Mouse (Mus musculus) limb, embryonic 14.5 days (tissue): ENCODE data around the gene Atat1. TPM values are rescaled to one million over a fixed set of nuclear protein-coding genes. Genes with fewer than 3 reads are reported as not detected.

Experiments used
- ATAC-seq: fragments of 200-750 bp; cut with Nextera tagmentation; 2 replicates; pipeline ENCODE4 v1.8.0; 2017; ENCODE audit warnings: low read depth, moderate number of reproducible peaks, moderate TSS enrichment; ENCODE audit not compliant: low FRiP score
- DNase-seq: peaks from one replicate; pipeline ENCODE4 v3.0.0-alpha.2; 2015; ENCODE audit warnings: low spot score
- H3K27ac ChIP-seq: fragments of 300-500 bp; sonication (generic); replicated peaks from 2 replicates; pipeline ENCODE4 v1.5.1; 2014; ENCODE audit warnings: low read depth, mild to moderate bottlenecking, low read length, moderate library complexity, mixed read lengths
- H3K27me3 ChIP-seq: fragments of 300-500 bp; sonication (generic); 2 replicates; pipeline ENCODE4 v1.6.1; 2014; ENCODE audit warnings: low read length, mixed read lengths; ENCODE audit not compliant: control insufficient read depth, insufficient read depth
- H3K36me3 ChIP-seq: fragments of 300-500 bp; sonication (generic); 2 replicates; pipeline ENCODE4 v1.6.1; 2014; ENCODE audit warnings: mild to moderate bottlenecking, low read length, moderate library complexity, mixed read lengths; ENCODE audit not compliant: control insufficient read depth, insufficient read depth
- H3K4me1 ChIP-seq: fragments of 300-500 bp; sonication (generic); 2 replicates; pipeline ENCODE4 v1.6.1; 2014; ENCODE audit warnings: antibody characterized with exemption, low read length, mixed read lengths; ENCODE audit not compliant: control insufficient read depth, insufficient read depth
- H3K4me2 ChIP-seq: fragments of 300-500 bp; sonication (generic); replicated peaks from 2 replicates; pipeline ENCODE4 v1.6.1; 2014; ENCODE audit warnings: low read depth, mild to moderate bottlenecking, low read length, moderate library complexity; ENCODE audit not compliant: severe bottlenecking
- H3K4me3 ChIP-seq: fragments of 300-500 bp; sonication (generic); replicated peaks from 2 replicates; pipeline ENCODE4 v1.5.1; 2014; ENCODE audit warnings: low read length
- H3K9ac ChIP-seq: fragments of 300-500 bp; sonication (generic); 2 replicates; pipeline ENCODE4 v1.6.1; 2014; ENCODE audit warnings: mild to moderate bottlenecking, low read depth, low read length, moderate library complexity; ENCODE audit not compliant: severe bottlenecking
- H3K9me3 ChIP-seq: fragments of 300-500 bp; sonication (generic); 2 replicates; pipeline ENCODE4 v1.6.1; 2016; ENCODE audit warnings: low read length; ENCODE audit not compliant: control insufficient read depth
- POLR2A ChIP-seq: fragments of 200-500 bp; IDR thresholded peaks from 2 replicates; pipeline ENCODE4 v1.8.0; 2012; ENCODE audit warnings: inconsistent platforms, mild to moderate bottlenecking, moderate library complexity, borderline replicate concordance; ENCODE audit not compliant: insufficient read depth, insufficient read length; ENCODE audit errors: extremely low read depth
- WGBS: fragments of 180-500 bp; shearing (Covaris S2); extraction: QIAGEN DNeasy Blood & Tissue Kit; methylation state at CpG from one replicate; pipeline ENCODE4 v1.1.7; 2014; 5-methylcytosine and 5-hydroxymethylcytosine counted together
- polyA plus RNA-seq, 2 experiments: library from polyadenylated mRNA; depleted of rRNA in 1 of 2; stranded (reverse) in 1 of 2; unstranded in 1 of 2; fragments of >200 nt; fragmentation: Nextera tagmentation in 1 of 2; extraction: Ambion mirVana in 1 of 2; gene quantifications; 2 replicates each; pipeline versions ENCODE4 v1.2.1 to v1.2.3; 2012 to 2014

Atat1 gene
- polyA plus RNA-seq, 2 experiments, result 68.7 to 157 TPM

- Histone ChIP-seq H3K36me3 (peaks cover 56% of the 10 kb centered on the region), H3K4me2 (no peak overlapping the region), H3K27ac (peak overlapping the region; percentile 26; the same call in 1 of the 2 replicates), H3K9me3 (no peaks in the 10 kb centered on the region), H3K4me1 (peaks cover 11% of the 10 kb centered on the region), H3K9ac (no peak overlapping the region), H3K4me3 (no peak overlapping the region), H3K27me3 (no peaks in the 10 kb centered on the region)
- TF ChIP-seq POLR2A, result no peak
- ATAC-seq (no peak), DNase-seq (peak; percentile 68)
- WGBS, result 74% methylated on average over 5 of the region's 5 CpGs
Observed at GRCm38 (mm10) chr17:35920862-35921562, 11.1 kb upstream of the Atat1 start.

GRCm38 (mm10) chr17:35920384-35920783 lies 10.5 kb upstream of the Atat1 start:
- Histone ChIP-seq H3K9me3 (no peaks in the 10 kb centered on the region), H3K9ac (no peak overlapping the region), H3K4me1 (peaks cover 14% of the 10 kb centered on the region), H3K27ac (peak overlapping the region; percentile 70), H3K36me3 (peaks cover 51% of the 10 kb centered on the region), H3K4me3 (no peak overlapping the region), H3K27me3 (no peaks in the 10 kb centered on the region), H3K4me2 (peak overlapping the region; percentile 77; the same call in 1 of the 2 replicates)
- DNase-seq (no peak), ATAC-seq (no peak)
- 0 out of 2 replicates have a peak, but pooled peaks have one; percentile 22 for TF ChIP-seq POLR2A
- 88% methylated on average over 1 of the region's 1 CpGs for WGBS

GRCm38 (mm10) chr17:35919864-35920301 lies 10.0 kb upstream of the Atat1 start:
- no peak for ATAC-seq
- H3K4me1 ChIP-seq, result peaks cover 17% of the 10 kb centered on the region
- DNase-seq, result no peak
- peak overlapping the region; percentile 74; the same call in 1 of the 2 replicates for H3K4me3 ChIP-seq
- WGBS, result 44% methylated on average over 6 of the region's 6 CpGs
- peak overlapping the region; percentile 70; the same call in 1 of the 2 replicates for H3K27ac ChIP-seq
- peaks cover 46% of the 10 kb centered on the region for H3K36me3 ChIP-seq
- H3K9ac ChIP-seq, result peak overlapping the region; percentile 52
- H3K4me2 ChIP-seq, result peak overlapping the region; percentile 77
- no peaks in the 10 kb centered on the region for H3K27me3 ChIP-seq
- TF ChIP-seq POLR2A, result 0 out of 2 replicates have a peak, but pooled peaks have one; percentile 1
- H3K9me3 ChIP-seq, result no peaks in the 10 kb centered on the region

GRCm38 (mm10) chr17:35919060-35919715 lies 9.3 kb upstream of the Atat1 start:
- 0 out of 2 replicates have a peak, but pooled peaks have one; percentile 32 for TF ChIP-seq POLR2A
- H3K36me3 ChIP-seq, result peaks cover 39% of the 10 kb centered on the region
- 18% methylated on average over 7 of the region's 7 CpGs for WGBS
- peak overlapping the region; percentile 74 for H3K4me3 ChIP-seq
- peak overlapping the region; percentile 77 for H3K4me2 ChIP-seq
- no peaks in the 10 kb centered on the region for H3K27me3 ChIP-seq
- H3K4me1 ChIP-seq, result peaks cover 17% of the 10 kb centered on the region
- DNase-seq (peak; percentile 99), ATAC-seq (peak; percentile 42; the same call in 1 of the 2 replicates)
- H3K9ac ChIP-seq, result peak overlapping the region; percentile 98
- no peaks in the 10 kb centered on the region for H3K9me3 ChIP-seq
- H3K27ac ChIP-seq, result peak overlapping the region; percentile 97

GRCm38 (mm10) chr17:35918276-35919059 lies 8.6 kb upstream of the Atat1 start:
- ATAC-seq (no peak), DNase-seq (peak; percentile 75)
- WGBS, result under 1% methylated on average over 11 of the region's 11 CpGs

More at GRCm38 (mm10) chr17:35918276-35919059, 8.6 kb upstream of the Atat1 start:
- Histone ChIP-seq H3K9ac (peak overlapping the region; percentile 98), H3K9me3 (no peaks in the 10 kb centered on the region), H3K27me3 (no peaks in the 10 kb centered on the region), H3K4me2 (peak overlapping the region; percentile 77), H3K4me3 (peak overlapping the region; percentile 74), H3K27ac (peak overlapping the region; percentile 97), H3K36me3 (peaks cover 35% of the 10 kb centered on the region), H3K4me1 (peaks cover 17% of the 10 kb centered on the region)
- TF ChIP-seq POLR2A, result peak; percentile 49; the same call in 1 of the 2 replicates
